Mouse (Mus musculus) Muller cell, postnatal 12 days (primary cell): Measurements from ENCODE around the gene Tmem86b.
A peak's percentile ranks its signal among the peaks of the same experiment; 100 is the strongest.
"Not testable (repeated sequence)": the region's sequence is repeated elsewhere in the genome, so short reads cannot be mapped to it uniquely, and the experiment has no call there.

Experiments
- DNase-seq: peaks from one replicate; pipeline ENCODE4 v3.0.0-alpha.2; 2015; ENCODE audit errors: inconsistent ontology term

Gene Tmem86b

GRCm38 (mm10) chr7:4647992-4648391 is 16.8 kb upstream of the Tmem86b start:
- no peak for DNase-seq

DNA sequence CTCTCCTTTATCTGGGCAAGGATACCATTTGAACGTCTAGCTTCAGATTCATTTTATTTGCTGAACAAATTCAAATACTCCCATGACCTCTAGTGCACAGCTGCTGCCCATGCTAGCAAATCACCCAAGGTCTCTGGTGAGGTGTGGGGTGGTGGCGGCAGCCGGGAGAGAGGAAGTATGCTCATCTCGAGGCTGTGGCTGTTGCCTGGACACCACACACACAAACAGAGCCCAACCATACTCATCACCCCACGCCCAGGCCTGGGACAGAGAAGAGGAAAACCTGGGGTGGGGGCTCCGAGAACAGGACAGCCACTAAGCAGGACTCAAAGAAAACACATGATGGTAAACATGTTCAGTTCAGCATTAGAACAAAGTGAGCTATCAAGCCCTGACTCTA is 16.1 kb upstream of the Tmem86b start:
- peak; percentile 9 for DNase-seq

DNA sequence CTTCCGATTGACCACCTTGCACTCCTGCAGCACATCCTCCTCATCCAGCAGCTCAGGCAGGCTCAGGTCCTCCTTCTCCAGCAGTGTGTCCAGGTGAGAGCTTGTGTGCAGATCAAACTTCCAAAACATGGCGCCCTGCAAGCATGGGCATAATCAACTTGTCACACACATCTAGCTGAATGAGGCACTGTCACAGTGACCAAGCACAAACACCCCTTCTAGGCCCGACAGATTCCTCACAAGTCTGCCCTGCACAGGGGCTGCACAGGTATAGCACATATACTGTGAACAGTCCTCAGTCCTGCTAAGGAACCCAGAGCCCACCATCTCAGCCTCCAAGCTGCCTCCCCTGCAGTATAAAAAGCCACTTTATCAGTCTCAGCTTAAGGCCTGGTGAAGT is 15.6 kb upstream of the Tmem86b start:
- no peak for DNase-seq

- no peak for DNase-seq
These were observed 12.0 kb upstream of the Tmem86b start for GRCm38 (mm10) chr7:4643225-4643624.

DNA sequence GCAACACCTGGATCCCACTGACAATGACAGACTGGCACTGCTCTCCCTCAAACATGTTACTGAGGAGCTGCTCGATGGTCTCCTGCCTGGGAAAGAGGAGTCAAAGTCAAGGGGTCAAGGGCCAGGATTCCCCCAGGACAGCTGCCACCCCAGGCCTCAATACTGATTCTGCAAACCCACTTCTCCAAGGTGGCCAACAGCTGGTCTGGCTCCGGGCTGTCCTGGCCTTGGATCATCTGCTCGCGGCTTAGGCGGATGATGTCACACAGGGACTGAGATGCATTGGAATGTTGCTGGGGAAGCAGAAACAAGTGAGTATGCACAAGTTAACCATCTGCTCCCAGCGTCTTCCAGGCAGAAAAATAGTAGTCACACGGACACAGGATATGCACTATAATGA is 10.7 kb upstream of the Tmem86b start:
- DNase-seq: no peak

- no peak for DNase-seq
These were observed 9.9 kb upstream of the Tmem86b start for GRCm38 (mm10) chr7:4641155-4641554.

DNA sequence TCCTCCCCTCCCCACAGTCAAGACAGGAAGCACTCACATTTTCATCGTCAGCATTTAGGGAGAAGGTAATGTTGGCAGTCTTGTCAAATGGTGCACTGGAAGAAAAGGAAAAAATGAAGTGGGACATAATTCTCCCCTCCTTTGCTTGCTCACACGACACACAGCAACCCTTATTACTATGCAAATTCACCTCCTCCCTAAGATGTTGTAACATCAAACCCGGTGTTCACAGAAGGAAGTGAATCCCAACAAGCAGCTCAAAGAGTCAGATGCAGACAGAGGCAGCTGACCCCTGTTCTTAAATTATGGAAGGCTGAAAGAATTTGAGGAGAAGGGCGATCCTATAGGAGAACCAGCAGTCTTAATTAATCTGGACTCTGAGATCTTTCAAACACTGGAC is 5.0 kb upstream of the Tmem86b start:
- DNase-seq: no peak

DNA sequence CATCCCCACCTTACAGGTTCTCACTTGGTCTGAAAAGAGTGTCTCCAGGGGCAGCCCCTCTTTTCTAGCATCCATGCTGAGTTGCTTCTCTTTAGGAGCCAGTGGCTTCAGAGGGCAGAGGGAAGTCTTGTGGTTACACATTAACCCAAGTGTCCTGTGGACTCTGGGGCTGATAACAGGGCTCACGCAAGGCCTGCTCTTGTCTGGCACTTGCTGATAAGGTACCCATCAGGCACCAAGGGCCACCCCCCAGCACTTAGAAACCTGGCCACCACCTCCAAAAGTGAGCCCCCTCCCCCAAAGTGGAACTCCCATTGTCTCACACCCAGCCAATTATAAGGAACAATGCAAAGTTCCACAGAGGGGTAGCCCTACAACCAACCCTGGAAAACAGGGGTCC is 1.0 kb downstream of the Tmem86b start:
- no peak for DNase-seq

DNA sequence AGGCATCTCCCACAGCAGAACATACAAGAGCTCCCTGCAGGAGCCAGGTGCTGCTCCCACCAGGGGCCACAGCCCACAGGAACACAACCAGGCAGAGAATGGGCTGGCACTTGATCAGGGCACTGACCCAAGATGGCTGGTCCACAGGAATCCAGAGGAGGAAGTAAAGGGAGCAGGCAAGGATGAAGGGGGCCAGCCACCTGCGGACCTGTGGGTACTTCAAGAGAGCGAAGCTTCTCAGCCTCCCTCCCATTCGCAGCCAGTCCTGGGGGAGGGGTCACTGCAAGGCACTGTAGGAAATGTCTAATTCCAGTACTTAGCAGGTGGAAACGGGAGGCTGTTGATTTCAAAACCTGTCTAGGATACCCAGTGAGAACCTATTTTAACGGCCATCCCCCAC is 1.6 kb downstream of the Tmem86b start:
- DNase-seq: no peak

- DNase-seq: no peak
These were observed 5.3 kb downstream of the Tmem86b start for GRCm38 (mm10) chr7:4625928-4626327.

GRCm38 (mm10) chr7:4624343-4624742 is 6.9 kb downstream of the Tmem86b start:
- DNase-seq: no peak

DNA sequence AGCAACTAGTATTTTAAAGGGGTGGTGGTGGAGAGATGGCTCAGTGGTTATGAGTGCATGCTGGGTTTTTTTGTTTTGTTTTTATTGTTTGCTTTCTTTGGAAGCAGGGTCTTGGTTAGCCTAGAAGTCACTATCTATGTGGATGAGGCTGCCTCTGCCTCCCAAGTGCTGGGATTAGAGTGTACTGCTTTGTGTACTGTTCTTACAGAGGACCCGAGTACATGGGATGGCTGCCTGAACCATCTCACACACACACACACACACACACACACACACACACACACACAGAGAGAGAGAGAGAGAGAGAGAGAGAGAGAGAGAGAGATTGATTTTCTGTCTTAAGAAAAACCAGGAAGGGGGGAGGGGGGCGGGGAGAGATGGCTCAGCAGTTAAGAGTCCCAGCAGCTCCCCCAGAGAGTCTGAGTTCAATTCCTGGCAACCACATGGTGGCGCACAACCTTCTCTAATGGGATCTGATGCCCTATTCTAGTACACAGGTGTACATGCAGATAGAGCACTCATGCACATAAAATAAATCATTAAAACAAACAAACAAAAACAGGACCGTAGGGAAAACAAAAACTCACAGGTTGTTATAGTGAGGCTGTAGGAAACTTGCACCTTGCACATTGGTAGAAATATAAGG is 7.6 kb downstream of the Tmem86b start:
- no peak for DNase-seq

DNA sequence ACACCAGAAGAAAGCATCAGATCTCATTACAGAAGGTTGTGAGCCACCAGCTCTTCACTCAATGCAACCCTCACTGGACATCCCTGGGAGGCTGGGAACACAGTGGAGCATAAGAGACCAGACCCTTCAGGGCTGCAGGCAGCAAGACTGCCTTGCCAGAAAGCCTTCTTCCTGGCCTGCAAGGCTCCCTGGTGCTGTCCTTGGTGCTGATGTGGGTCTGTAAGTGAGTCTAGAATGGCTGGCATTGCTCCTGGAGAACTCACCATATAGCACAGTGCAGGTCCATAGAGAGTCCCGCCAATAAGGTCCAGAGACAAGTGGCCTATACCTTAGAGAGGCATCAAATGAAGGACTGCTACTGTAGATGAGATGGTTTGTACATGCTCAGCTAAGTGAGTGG is 11.2 kb downstream of the Tmem86b start:
- peak; percentile 48 for DNase-seq

DNA sequence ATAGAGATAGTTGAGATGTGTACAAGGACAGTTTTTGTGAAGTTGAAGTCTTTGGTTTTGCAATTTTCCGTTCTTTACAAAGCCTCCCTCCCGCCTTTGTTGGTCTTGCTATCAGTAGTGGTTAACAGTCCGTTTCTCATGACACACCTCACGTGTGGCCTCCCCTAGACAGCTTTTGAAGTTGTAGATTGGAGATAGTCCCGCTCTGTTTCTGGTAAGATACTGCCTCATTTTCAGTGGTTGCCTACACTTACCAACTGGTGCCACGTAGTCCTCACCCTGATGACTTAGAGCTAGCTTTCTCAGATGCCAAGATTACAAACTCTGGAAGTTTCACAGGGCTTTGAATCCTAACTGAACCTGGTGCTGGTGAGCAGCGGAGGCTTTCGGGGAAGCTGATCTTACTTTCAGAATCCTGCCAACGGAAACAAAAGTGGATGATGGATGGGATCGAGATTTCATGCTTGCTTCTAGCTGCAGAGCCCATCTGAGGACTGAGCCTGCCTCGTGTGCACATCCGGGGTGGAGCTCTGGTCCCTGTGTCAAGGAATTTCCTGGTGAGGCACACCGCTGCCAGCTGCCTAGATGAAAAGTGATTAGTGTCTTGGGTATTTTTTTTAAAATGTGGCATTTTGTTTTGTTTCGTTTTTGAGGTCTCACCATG is 17.4 kb downstream of the Tmem86b start:
- no peak for DNase-seq

GRCm38 (mm10) chr7:4612956-4613355 is 18.3 kb downstream of the Tmem86b start:
- DNase-seq: no peak

DNA sequence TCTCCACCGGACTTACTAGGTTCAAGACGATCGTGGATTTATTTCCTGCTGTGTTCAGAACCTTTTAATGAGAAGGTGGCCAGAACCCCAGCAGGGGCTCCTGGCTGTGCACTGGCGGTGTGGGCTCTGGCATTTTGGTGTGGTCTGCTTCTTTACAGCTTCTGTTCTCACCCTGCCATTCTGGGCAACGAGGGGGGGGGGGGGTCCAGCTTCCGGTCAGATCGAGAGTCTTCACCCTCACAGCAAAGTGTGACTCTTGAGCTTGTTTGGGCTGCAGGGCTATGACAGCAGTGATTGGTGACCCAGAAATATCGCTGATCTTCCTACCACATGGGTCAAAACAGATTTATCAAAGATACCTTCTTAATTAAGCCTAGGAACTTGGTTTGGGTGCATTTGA is 18.8 kb downstream of the Tmem86b start:
- no peak for DNase-seq

- no peak for DNase-seq
These were observed 19.3 kb downstream of the Tmem86b start for GRCm38 (mm10) chr7:4611921-4612341.

GRCm38 (mm10) chr7:4611511-4611910 is 19.7 kb downstream of the Tmem86b start:
- no peak for DNase-seq

- no peak for DNase-seq
These were observed 23.2 kb downstream of the Tmem86b start for GRCm38 (mm10) chr7:4608002-4608401.

GRCm38 (mm10) chr7:4603873-4604272 is 27.3 kb downstream of the Tmem86b start, which contains the start of gene Ptprh:
Gene Ptprh, minus strand, starts transcription at chr7:4604041.
- no peak for DNase-seq

DNA sequence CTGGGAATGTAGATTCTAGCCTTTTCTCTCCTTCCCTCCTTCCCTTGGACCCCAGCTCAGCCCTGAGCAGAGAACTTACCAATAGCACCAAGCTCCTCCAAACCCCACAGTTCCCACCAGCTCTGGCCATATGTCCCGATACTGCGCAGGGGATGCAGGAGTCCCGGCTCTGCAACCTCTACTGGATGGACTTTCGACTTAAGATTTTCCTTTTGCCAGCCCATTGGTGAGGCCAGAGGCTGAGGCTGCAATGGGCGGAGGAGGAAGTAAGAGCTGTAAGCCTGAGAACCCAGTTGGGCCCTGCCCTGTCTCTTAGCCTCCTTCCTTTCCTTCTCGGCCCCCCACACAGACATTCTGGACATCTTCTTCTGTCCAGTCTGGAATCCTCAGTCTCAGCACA is 28.3 kb downstream of the Tmem86b start:
- no peak for DNase-seq

DNA sequence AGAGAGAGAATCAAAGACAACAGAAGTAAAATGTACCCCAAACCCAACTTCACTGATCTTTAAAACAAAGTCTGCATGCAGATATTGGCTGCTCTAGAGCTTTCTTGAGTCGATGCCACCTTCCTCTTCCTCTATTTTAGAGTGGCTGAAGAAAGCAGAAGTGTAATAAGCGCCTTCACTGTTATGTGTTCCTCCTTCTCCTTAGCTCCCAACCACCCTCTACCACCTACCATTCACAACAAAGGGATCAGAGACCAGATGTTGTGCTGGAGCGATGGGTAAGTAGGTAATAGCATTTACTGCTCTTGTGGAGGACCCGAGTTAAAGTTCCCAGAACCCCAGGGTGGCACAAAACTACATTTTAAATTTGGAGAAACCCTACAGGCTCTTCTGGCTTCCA is 34.2 kb downstream of the Tmem86b start:
- DNase-seq: not testable (repeated sequence)

- DNase-seq: not testable (repeated sequence)
These were observed 49.7 kb downstream of the Tmem86b start for GRCm38 (mm10) chr7:4581481-4581880.
